Mouse (Mus musculus): ENCODE measurements around the gene Prn. TPM values are rescaled to one million over a fixed set of nuclear protein-coding genes. Genes with fewer than 3 reads are reported as not detected.

Gene Prn
- polyA plus RNA-seq, 1 experiment from 2014 or later = not detected

GRCm38 (mm10) chr2:131949767-131950597 lies 40.2 kb downstream of the Prn start:
- WGBS (ENCODE audit: insufficient replicate concordance) = 38% methylated on average over 9 of the region's 9 CpGs
- H3K4me1 ChIP-seq (replicated peaks) = peaks cover 8% of the 10 kb centered on the region
- DNase-seq (no peak), ATAC-seq (ENCODE audit: low read depth) (no peak)
- H3K27ac ChIP-seq = no peak overlapping the region
- H3K9ac ChIP-seq = no peak overlapping the region
- H3K27me3 ChIP-seq = peaks cover 61% of the 10 kb centered on the region
- H3K36me3 ChIP-seq = no peaks in the 10 kb centered on the region
- no peak overlapping the region for H3K4me3 ChIP-seq (replicated peaks)
- H3K9me3 ChIP-seq (replicated peaks) = no peaks in the 10 kb centered on the region
- no peak overlapping the region for H3K4me2 ChIP-seq

GRCm38 (mm10) chr2:131950598-131951095 lies 40.9 kb downstream of the Prn start, which contains the start of gene Prnd:
Gene Prnd, plus strand, starts transcription at chr2:131950861.
- Histone ChIP-seq H3K36me3 (no peaks in the 10 kb centered on the region), H3K9me3 (replicated peaks) (no peaks in the 10 kb centered on the region), H3K27ac (no peak within 1 kb of the TSS), H3K4me3 (replicated peaks) (no peak within 1 kb of the TSS), H3K9ac (no peak within 1 kb of the TSS), H3K4me1 (replicated peaks) (peaks cover 14% of the 10 kb centered on the region), H3K27me3 (peaks cover 63% of the 10 kb centered on the region), H3K4me2 (no peak within 1 kb of the TSS)
- no peak for ATAC-seq (ENCODE audit: low read depth)
- WGBS (ENCODE audit: insufficient replicate concordance) = 7% methylated on average over 10 of the region's 11 CpGs
- no peak for DNase-seq

- H3K9ac ChIP-seq = no peak overlapping the region
- DNase-seq (no peak), ATAC-seq (ENCODE audit: low read depth) (no peak)
- no peaks in the 10 kb centered on the region for H3K9me3 ChIP-seq (replicated peaks)
- H3K4me2 ChIP-seq = no peak overlapping the region
- no peaks in the 10 kb centered on the region for H3K36me3 ChIP-seq
- H3K4me1 ChIP-seq (replicated peaks) = peaks cover 14% of the 10 kb centered on the region
- no peak overlapping the region for H3K27ac ChIP-seq
- H3K4me3 ChIP-seq (replicated peaks) = no peak overlapping the region
- 39% methylated on average over 2 of the region's 2 CpGs for WGBS (ENCODE audit: insufficient replicate concordance)
- peaks cover 62% of the 10 kb centered on the region for H3K27me3 ChIP-seq
Measured at GRCm38 (mm10) chr2:131952456-131952855, 42.7 kb downstream of the Prn start.

GRCm38 (mm10) chr2:131952961-131953538 lies 43.3 kb downstream of the Prn start:
- H3K27me3 ChIP-seq = peaks cover 61% of the 10 kb centered on the region
- H3K9me3 ChIP-seq (replicated peaks) = no peaks in the 10 kb centered on the region
- ATAC-seq (ENCODE audit: low read depth) (no peak), DNase-seq (no peak)
- H3K4me1 ChIP-seq (replicated peaks) = peaks cover 14% of the 10 kb centered on the region
- no peak overlapping the region for H3K9ac ChIP-seq
- H3K4me2 ChIP-seq = peak overlapping the region; percentile 30; the same call in 1 of the 2 replicates
- H3K4me3 ChIP-seq (replicated peaks) = no peak overlapping the region; the same call in 1 of the 2 replicates
- no peaks in the 10 kb centered on the region for H3K36me3 ChIP-seq
- no peak overlapping the region for H3K27ac ChIP-seq
- 19% methylated on average over 29 of the region's 29 CpGs for WGBS (ENCODE audit: insufficient replicate concordance)

GRCm38 (mm10) chr2:131953711-131954110 lies 44.0 kb downstream of the Prn start:
- H3K4me1 ChIP-seq (replicated peaks) = peaks cover 14% of the 10 kb centered on the region
- no peak overlapping the region for H3K9ac ChIP-seq
- DNase-seq = no peak
- peaks cover 55% of the 10 kb centered on the region for H3K27me3 ChIP-seq
- no peak overlapping the region for H3K4me3 ChIP-seq (replicated peaks)
- no peak overlapping the region for H3K27ac ChIP-seq
- no peaks in the 10 kb centered on the region for H3K9me3 ChIP-seq (replicated peaks)
- H3K4me2 ChIP-seq = no peak overlapping the region
- whole genome bisulfite sequencing (ENCODE audit: insufficient replicate concordance) = 71% methylated on average over 4 of the region's 4 CpGs
- H3K36me3 ChIP-seq = no peaks in the 10 kb centered on the region
- ATAC-seq (ENCODE audit: low read depth) = no peak

- H3K27me3 ChIP-seq = peaks cover 52% of the 10 kb centered on the region
- no peak overlapping the region for H3K9ac ChIP-seq
- no peak for DNase-seq
- peaks cover 14% of the 10 kb centered on the region for H3K4me1 ChIP-seq (replicated peaks)
- WGBS (ENCODE audit: insufficient replicate concordance) = 51% methylated on average over 9 of the region's 9 CpGs
- peak overlapping the region; percentile 36 for H3K4me3 ChIP-seq (replicated peaks)
- peak overlapping the region; percentile 58 for H3K4me2 ChIP-seq
- ATAC-seq (ENCODE audit: low read depth) = no peak
- H3K27ac ChIP-seq = no peak overlapping the region
- H3K9me3 ChIP-seq (replicated peaks) = no peaks in the 10 kb centered on the region
- H3K36me3 ChIP-seq = no peaks in the 10 kb centered on the region
Measured at GRCm38 (mm10) chr2:131954835-131955234, 45.1 kb downstream of the Prn start.

- no peak overlapping the region for H3K27ac ChIP-seq
- H3K36me3 ChIP-seq = no peaks in the 10 kb centered on the region
- H3K27me3 ChIP-seq = peaks cover 48% of the 10 kb centered on the region
- WGBS (ENCODE audit: insufficient replicate concordance) = 3% methylated on average over 17 of the region's 17 CpGs
- H3K4me1 ChIP-seq (replicated peaks) = peaks cover 14% of the 10 kb centered on the region
- no peak for DNase-seq
- no peaks in the 10 kb centered on the region for H3K9me3 ChIP-seq (replicated peaks)
- no peak overlapping the region for H3K9ac ChIP-seq
- peak; percentile 51; the same call in 1 of the 2 replicates for ATAC-seq (ENCODE audit: low read depth)
- H3K4me3 ChIP-seq (replicated peaks) = peak overlapping the region; percentile 36
- H3K4me2 ChIP-seq = peak overlapping the region; percentile 58
Measured at GRCm38 (mm10) chr2:131955264-131955663, 45.5 kb downstream of the Prn start.

GRCm38 (mm10) chr2:131956336-131957256 lies 46.8 kb downstream of the Prn start:
- ATAC-seq (ENCODE audit: low read depth) = no peak

GRCm38 (mm10) chr2:131957731-131958222 lies 48.0 kb downstream of the Prn start:
- Histone ChIP-seq H3K4me2 (no peak overlapping the region), H3K27ac (no peak overlapping the region), H3K27me3 (peaks cover 25% of the 10 kb centered on the region), H3K4me1 (replicated peaks) (peaks cover 14% of the 10 kb centered on the region), H3K9ac (no peak overlapping the region), H3K9me3 (replicated peaks) (no peaks in the 10 kb centered on the region), H3K4me3 (replicated peaks) (no peak overlapping the region), H3K36me3 (no peaks in the 10 kb centered on the region)
- ATAC-seq (ENCODE audit: low read depth) = no peak
- 42% methylated on average over 9 of the region's 9 CpGs for WGBS (ENCODE audit: insufficient replicate concordance)
- no peak for DNase-seq

More at GRCm38 (mm10) chr2:131956336-131957256, 46.8 kb downstream of the Prn start:
- H3K4me1 ChIP-seq (replicated peaks) = peaks cover 14% of the 10 kb centered on the region
- H3K9me3 ChIP-seq (replicated peaks) = no peaks in the 10 kb centered on the region
- no peak for DNase-seq
- no peak overlapping the region for H3K9ac ChIP-seq
- H3K27me3 ChIP-seq = peaks cover 36% of the 10 kb centered on the region
- no peak overlapping the region for H3K27ac ChIP-seq
- no peaks in the 10 kb centered on the region for H3K36me3 ChIP-seq
- no peak overlapping the region for H3K4me3 ChIP-seq (replicated peaks)
- no peak overlapping the region for H3K4me2 ChIP-seq
- 63% methylated on average over 7 of the region's 7 CpGs for WGBS (ENCODE audit: insufficient replicate concordance)

- H3K4me3 ChIP-seq (replicated peaks) = no peak overlapping the region
- H3K27ac ChIP-seq = no peak overlapping the region
- no peaks in the 10 kb centered on the region for H3K4me1 ChIP-seq (replicated peaks)
- no peaks in the 10 kb centered on the region for H3K9me3 ChIP-seq (replicated peaks)
- no peaks in the 10 kb centered on the region for H3K27me3 ChIP-seq
- H3K9ac ChIP-seq = no peak overlapping the region
- 57% methylated on average over 2 of the region's 2 CpGs for WGBS (ENCODE audit: insufficient replicate concordance)
- no peak for ATAC-seq (ENCODE audit: low read depth)
- DNase-seq = no peak
- H3K4me2 ChIP-seq = no peak overlapping the region
- no peaks in the 10 kb centered on the region for H3K36me3 ChIP-seq
Measured at GRCm38 (mm10) chr2:131961671-131962070, 51.9 kb downstream of the Prn start.

- no peak for DNase-seq
Measured at GRCm38 (mm10) chr2:131970597-131970996, 60.8 kb downstream of the Prn start.

More at GRCm38 (mm10) chr2:131970597-131970996, 60.8 kb downstream of the Prn start:
- ATAC-seq (ENCODE audit: low read depth) = no peak
- Histone ChIP-seq H3K4me1 (replicated peaks) (no peaks in the 10 kb centered on the region), H3K36me3 (no peaks in the 10 kb centered on the region), H3K27ac (no peak overlapping the region), H3K4me3 (replicated peaks) (no peak overlapping the region), H3K9me3 (replicated peaks) (no peaks in the 10 kb centered on the region), H3K4me2 (no peak overlapping the region), H3K9ac (no peak overlapping the region), H3K27me3 (no peaks in the 10 kb centered on the region)
- WGBS (ENCODE audit: insufficient replicate concordance) = 82% methylated on average over 2 of the region's 2 CpGs
